Mouse (Mus musculus) cerebellum, adult 2 months (tissue): ENCODE data around the gene Ano7.

Source experiments
- CTCF ChIP-seq: fragments of 200-500 bp; IDR thresholded peaks from 2 replicates; pipeline ENCODE4 v1.5.1; 2011; ENCODE audit warnings: low read depth, mild to moderate bottlenecking, control low read depth, low read length, moderate library complexity, borderline replicate concordance; ENCODE audit not compliant: insufficient read depth
- POLR2A ChIP-seq: fragments of 200-500 bp; IDR thresholded peaks from 2 replicates; pipeline ENCODE4 v1.6.1; 2011; ENCODE audit warnings: low read length, control low read depth, borderline replicate concordance; ENCODE audit not compliant: insufficient read depth

DNA sequence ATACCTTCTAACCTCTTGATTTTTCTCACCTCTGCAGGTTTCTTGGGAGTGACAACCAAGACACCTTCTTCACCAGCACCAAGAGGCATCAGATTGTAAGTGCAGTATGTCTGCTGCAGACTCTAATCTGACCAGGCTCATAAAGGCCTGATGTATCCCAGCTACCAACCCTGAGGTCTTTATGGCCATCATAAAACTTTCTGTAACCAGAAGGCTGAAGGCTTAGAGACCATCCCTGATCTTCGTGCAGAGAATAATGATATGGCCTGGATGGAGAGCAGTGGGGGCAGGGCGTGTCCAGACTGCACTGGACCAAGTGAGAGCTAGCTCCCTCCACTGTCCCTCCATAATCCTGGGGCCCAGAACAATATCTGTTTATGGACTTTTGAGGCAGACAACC, 13.5 kb downstream of the Ano7 start:
- TF ChIP-seq CTCF (no peak), POLR2A (no peak)
